Mouse (Mus musculus): ENCODE data around the gene Ccdc88c. TPM values are rescaled to one million over a fixed set of nuclear protein-coding genes. Genes with fewer than 3 reads are reported as not detected.

Ccdc88c gene
- polyA plus RNA-seq, 1 experiment, result 18.0 TPM

- Histone ChIP-seq H3K79me2 (ENCODE audit: control insufficient read depth, insufficient read depth) (no peaks in the 10 kb centered on the region), H3ac (ENCODE audit: control insufficient read depth, insufficient read length) (no peak overlapping the region), H3K4me2 (ENCODE audit: low read depth) (no peak overlapping the region), H3K4me3 (no peak overlapping the region), H3K27me3 (ENCODE audit: control insufficient read depth, insufficient read depth, insufficient read length) (no peaks in the 10 kb centered on the region), H3K36me3 (ENCODE audit: control insufficient read depth, insufficient read depth) (no peaks in the 10 kb centered on the region)
- TF ChIP-seq TCF3 (IDR thresholded peaks at IDR 0.05; ENCODE audit: insufficient read length, low read depth) (no peak), MYOD1 (IDR thresholded peaks at IDR 0.05; ENCODE audit: control insufficient read depth in 1 of 3, insufficient read length in 2 of 3, low read depth in 2 of 3) (no peak), E2F4 (IDR thresholded peaks at IDR 0.05; ENCODE audit: insufficient read depth) (no peak), MAX (IDR thresholded peaks at IDR 0.05; ENCODE audit: low read depth) (no peak), TCF12 (IDR thresholded peaks at IDR 0.05; ENCODE audit: insufficient read depth, poor library complexity, severe bottlenecking) (no peak), USF1 (IDR thresholded peaks at IDR 0.05; ENCODE audit: low read depth) (no peak), SRF (IDR thresholded peaks at IDR 0.05; ENCODE audit: control insufficient read depth, insufficient read length, low read depth) (no peak), MYOG (IDR thresholded peaks at IDR 0.05; ENCODE audit: control insufficient read depth in 1 of 3, insufficient read depth in 1 of 3, insufficient read length in 2 of 3, low read depth in 2 of 3) (no peak), POLR2AphosphoS2 (IDR thresholded peaks at IDR 0.05; ENCODE audit: insufficient read length, low read depth) (no peak), REST (IDR thresholded peaks at IDR 0.05; ENCODE audit: insufficient read depth, insufficient read length) (no peak), CEBPB (IDR thresholded peaks at IDR 0.05; ENCODE audit: insufficient read depth, poor library complexity, severe bottlenecking) (no peak), POLR2A (IDR thresholded peaks at IDR 0.05; ENCODE audit: insufficient read length, low read depth) (no peak)
Measured at GRCm38 (mm10) chr12:100969808-100970207, 59.0 kb downstream of the Ccdc88c start.

DNA sequence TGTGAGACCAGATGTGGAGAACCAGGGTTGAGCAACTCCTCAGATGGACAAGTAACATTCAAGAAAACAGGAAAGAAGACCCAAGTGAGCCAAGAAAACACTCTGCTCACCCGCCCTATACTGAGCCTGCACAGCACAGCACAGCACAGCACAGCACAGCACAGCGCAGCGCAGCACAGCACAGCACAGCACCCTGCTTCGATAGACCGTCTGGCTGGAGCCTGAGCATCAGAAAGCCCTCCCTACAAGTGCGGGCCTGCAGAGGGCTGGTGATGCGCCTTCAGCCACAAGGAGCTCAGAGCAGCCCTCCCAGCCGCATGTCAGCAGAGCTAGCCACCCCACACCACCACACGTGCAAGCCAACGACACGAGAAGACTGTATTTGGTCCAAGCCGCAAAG lies 61.5 kb downstream of the Ccdc88c start:
- Histone ChIP-seq H3K4me2 (ENCODE audit: low read depth) (no peak overlapping the region), H3K79me2 (ENCODE audit: control insufficient read depth, insufficient read depth) (no peaks in the 10 kb centered on the region), H3K27me3 (ENCODE audit: control insufficient read depth, insufficient read depth, insufficient read length) (no peaks in the 10 kb centered on the region), H3K36me3 (ENCODE audit: control insufficient read depth, insufficient read depth) (no peaks in the 10 kb centered on the region), H3ac (ENCODE audit: control insufficient read depth, insufficient read length) (no peak overlapping the region), H3K4me3 (no peak overlapping the region)
- TF ChIP-seq E2F4 (IDR thresholded peaks at IDR 0.05; ENCODE audit: insufficient read depth), result no peak
- no peak for TF ChIP-seq CEBPB (IDR thresholded peaks at IDR 0.05; ENCODE audit: insufficient read depth, poor library complexity, severe bottlenecking)
- no peak for TF ChIP-seq POLR2A (IDR thresholded peaks at IDR 0.05; ENCODE audit: insufficient read length, low read depth)
- no peak for TF ChIP-seq REST (IDR thresholded peaks at IDR 0.05; ENCODE audit: insufficient read depth, insufficient read length)
- TF ChIP-seq TCF3 (IDR thresholded peaks at IDR 0.05; ENCODE audit: insufficient read length, low read depth), result no peak
- no peak for TF ChIP-seq MYOG (IDR thresholded peaks at IDR 0.05; ENCODE audit: control insufficient read depth in 1 of 3, insufficient read depth in 1 of 3, insufficient read length in 2 of 3, low read depth in 2 of 3)
- no peak for TF ChIP-seq SRF (IDR thresholded peaks at IDR 0.05; ENCODE audit: control insufficient read depth, insufficient read length, low read depth)
- TF ChIP-seq USF1 (IDR thresholded peaks at IDR 0.05; ENCODE audit: low read depth), result no peak
- TF ChIP-seq POLR2AphosphoS2 (IDR thresholded peaks at IDR 0.05; ENCODE audit: insufficient read length, low read depth), result no peak
- no peak for TF ChIP-seq MYOD1 (IDR thresholded peaks at IDR 0.05; ENCODE audit: control insufficient read depth in 1 of 3, insufficient read length in 2 of 3, low read depth in 2 of 3)
- no peak for TF ChIP-seq MAX (IDR thresholded peaks at IDR 0.05; ENCODE audit: low read depth)
- TF ChIP-seq TCF12 (IDR thresholded peaks at IDR 0.05; ENCODE audit: insufficient read depth, poor library complexity, severe bottlenecking), result no peak

- Histone ChIP-seq H3K4me3 (no peak overlapping the region), H3K27me3 (ENCODE audit: control insufficient read depth, insufficient read depth, insufficient read length) (no peaks in the 10 kb centered on the region), H3ac (ENCODE audit: control insufficient read depth, insufficient read length) (no peak overlapping the region), H3K36me3 (ENCODE audit: control insufficient read depth, insufficient read depth) (no peaks in the 10 kb centered on the region), H3K79me2 (ENCODE audit: control insufficient read depth, insufficient read depth) (no peaks in the 10 kb centered on the region), H3K4me2 (ENCODE audit: low read depth) (no peak overlapping the region)
- TF ChIP-seq TCF12 (IDR thresholded peaks at IDR 0.05; ENCODE audit: insufficient read depth, poor library complexity, severe bottlenecking) (no peak), REST (IDR thresholded peaks at IDR 0.05; ENCODE audit: insufficient read depth, insufficient read length) (no peak), MYOG (IDR thresholded peaks at IDR 0.05; ENCODE audit: control insufficient read depth in 1 of 3, insufficient read depth in 1 of 3, insufficient read length in 2 of 3, low read depth in 2 of 3) (no peak), POLR2AphosphoS2 (IDR thresholded peaks at IDR 0.05; ENCODE audit: insufficient read length, low read depth) (no peak), SRF (IDR thresholded peaks at IDR 0.05; ENCODE audit: control insufficient read depth, insufficient read length, low read depth) (no peak), TCF3 (IDR thresholded peaks at IDR 0.05; ENCODE audit: insufficient read length, low read depth) (no peak), MYOD1 (IDR thresholded peaks at IDR 0.05; ENCODE audit: control insufficient read depth in 1 of 3, insufficient read length in 2 of 3, low read depth in 2 of 3) (no peak)
Measured at GRCm38 (mm10) chr12:100966253-100966652, 62.6 kb downstream of the Ccdc88c start.

- Histone ChIP-seq H3K36me3 (ENCODE audit: control insufficient read depth, insufficient read depth) (no peaks in the 10 kb centered on the region), H3K4me3 (no peak overlapping the region), H3ac (ENCODE audit: control insufficient read depth, insufficient read length) (no peak overlapping the region), H3K4me2 (ENCODE audit: low read depth) (no peak overlapping the region), H3K79me2 (ENCODE audit: control insufficient read depth, insufficient read depth) (no peaks in the 10 kb centered on the region), H3K27me3 (ENCODE audit: control insufficient read depth, insufficient read depth, insufficient read length) (no peaks in the 10 kb centered on the region)
- no peak for TF ChIP-seq POLR2A (IDR thresholded peaks at IDR 0.05; ENCODE audit: insufficient read length, low read depth)
- TF ChIP-seq TCF12 (IDR thresholded peaks at IDR 0.05; ENCODE audit: insufficient read depth, poor library complexity, severe bottlenecking), result no peak
- no peak for TF ChIP-seq REST (IDR thresholded peaks at IDR 0.05; ENCODE audit: insufficient read depth, insufficient read length)
- TF ChIP-seq SRF (IDR thresholded peaks at IDR 0.05; ENCODE audit: control insufficient read depth, insufficient read length, low read depth), result no peak
- TF ChIP-seq CEBPB (IDR thresholded peaks at IDR 0.05; ENCODE audit: insufficient read depth, poor library complexity, severe bottlenecking), result no peak
- TF ChIP-seq MYOD1 (IDR thresholded peaks at IDR 0.05; ENCODE audit: control insufficient read depth in 1 of 3, insufficient read length in 2 of 3, low read depth in 2 of 3), result no peak
- TF ChIP-seq E2F4 (IDR thresholded peaks at IDR 0.05; ENCODE audit: insufficient read depth), result no peak
- TF ChIP-seq MYOG (IDR thresholded peaks at IDR 0.05; ENCODE audit: control insufficient read depth in 1 of 3, insufficient read depth in 1 of 3, insufficient read length in 2 of 3, low read depth in 2 of 3), result no peak
- TF ChIP-seq MAX (IDR thresholded peaks at IDR 0.05; ENCODE audit: low read depth), result no peak
- TF ChIP-seq USF1 (IDR thresholded peaks at IDR 0.05; ENCODE audit: low read depth), result no peak
Measured at GRCm38 (mm10) chr12:100965298-100965697, 63.6 kb downstream of the Ccdc88c start.
